Mouse (Mus musculus): ENCODE results near the gene Ap4m1. TPM values are rescaled to one million over a fixed set of nuclear protein-coding genes. Genes with fewer than 3 reads are reported as not detected.

Gene Ap4m1
- polyA plus RNA-seq (2015; fragmentation: Nextera tagmentation; extraction: Ambion mirVana), result 5.6 and 5.9 TPM in 2 replicates

- WGBS (ENCODE audit: insufficient replicate concordance), result under 1% methylated on average over 54 of the region's 54 CpGs
- H3K9ac ChIP-seq (ENCODE audit: low read depth, low read length), result peak within 1 kb of the TSS; percentile 78
- peak; percentile 88 for ATAC-seq (ENCODE audit: low read depth)
- peak within 1 kb of the TSS; percentile 84 for H3K4me2 ChIP-seq (ENCODE audit: low read depth, low read length)
- H3K9me3 ChIP-seq (replicated peaks; ENCODE audit: control insufficient read depth, low read length), result no peaks in the 10 kb centered on the region
- H3K36me3 ChIP-seq (ENCODE audit: control insufficient read depth, insufficient read depth), result peaks cover 43% of the 10 kb centered on the region
- no peaks in the 10 kb centered on the region for H3K27me3 ChIP-seq (ENCODE audit: control insufficient read depth, insufficient read depth, low read depth, low read length)
- H3K4me1 ChIP-seq (ENCODE audit: control insufficient read depth, low read depth, low read length), result peaks cover 23% of the 10 kb centered on the region
- H3K27ac ChIP-seq (ENCODE audit: low read length), result peak within 1 kb of the TSS; percentile 96
- H3K4me3 ChIP-seq (ENCODE audit: low read depth, low read length), result peak within 1 kb of the TSS; percentile 81
These were observed at the start of gene Ap4m1, which contains the start of gene Mcm7 for GRCm38 (mm10) chr5:138171695-138172491. TSS of gene Ap4m1 (plus strand) at chr5:138172002. TSS of gene Mcm7 (minus strand) at chr5:138172422.

- Histone ChIP-seq H3K4me3 (ENCODE audit: low read depth, low read length) (no peak overlapping the region), H3K27ac (ENCODE audit: low read length) (no peak overlapping the region)
These were observed 39.3 kb upstream of the Ap4m1 start for GRCm38 (mm10) chr5:138132425-138133064.

GRCm38 (mm10) chr5:138137257-138137656 is 34.5 kb upstream of the Ap4m1 start:
- Histone ChIP-seq H3K9ac (ENCODE audit: low read depth, low read length) (no peak overlapping the region), H3K4me3 (ENCODE audit: low read depth, low read length) (no peak overlapping the region), H3K36me3 (ENCODE audit: control insufficient read depth, insufficient read depth) (peaks cover 7% of the 10 kb centered on the region; the same call in 1 of the 2 replicates), H3K27ac (ENCODE audit: low read length) (0 out of 2 replicates have a peak overlapping the region, but pooled peaks have one; percentile 12), H3K4me1 (ENCODE audit: control insufficient read depth, low read depth, low read length) (peaks cover 11% of the 10 kb centered on the region), H3K9me3 (replicated peaks; ENCODE audit: control insufficient read depth, low read length) (no peaks in the 10 kb centered on the region), H3K4me2 (ENCODE audit: low read depth, low read length) (no peak overlapping the region), H3K27me3 (ENCODE audit: control insufficient read depth, insufficient read depth, low read depth, low read length) (no peaks in the 10 kb centered on the region)
- peak; percentile 82 for ATAC-seq (ENCODE audit: low read depth)
- WGBS (ENCODE audit: insufficient replicate concordance), result 25% methylated on average over 4 of the region's 4 CpGs

More at GRCm38 (mm10) chr5:138132425-138133064, 39.3 kb upstream of the Ap4m1 start:
- 78% methylated on average over 5 of the region's 5 CpGs for WGBS (ENCODE audit: insufficient replicate concordance)
- Histone ChIP-seq H3K36me3 (ENCODE audit: control insufficient read depth, insufficient read depth) (peaks cover 23% of the 10 kb centered on the region), H3K9ac (ENCODE audit: low read depth, low read length) (no peak overlapping the region), H3K27me3 (ENCODE audit: control insufficient read depth, insufficient read depth, low read depth, low read length) (no peaks in the 10 kb centered on the region), H3K4me2 (ENCODE audit: low read depth, low read length) (no peak overlapping the region), H3K4me1 (ENCODE audit: control insufficient read depth, low read depth, low read length) (peaks cover 9% of the 10 kb centered on the region), H3K9me3 (replicated peaks; ENCODE audit: control insufficient read depth, low read length) (no peaks in the 10 kb centered on the region)
- no peak for ATAC-seq (ENCODE audit: low read depth)

GRCm38 (mm10) chr5:138137935-138138549 is 33.8 kb upstream of the Ap4m1 start:
- Histone ChIP-seq H3K27ac (ENCODE audit: low read length) (no peak overlapping the region), H3K9ac (ENCODE audit: low read depth, low read length) (no peak overlapping the region), H3K4me2 (ENCODE audit: low read depth, low read length) (no peak overlapping the region), H3K27me3 (ENCODE audit: control insufficient read depth, insufficient read depth, low read depth, low read length) (no peaks in the 10 kb centered on the region), H3K4me3 (ENCODE audit: low read depth, low read length) (no peak overlapping the region), H3K4me1 (ENCODE audit: control insufficient read depth, low read depth, low read length) (peaks cover 11% of the 10 kb centered on the region), H3K36me3 (ENCODE audit: control insufficient read depth, insufficient read depth) (peaks cover 5% of the 10 kb centered on the region; the same call in 1 of the 2 replicates), H3K9me3 (replicated peaks; ENCODE audit: control insufficient read depth, low read length) (no peaks in the 10 kb centered on the region)
- ATAC-seq (ENCODE audit: low read depth), result peak; percentile 54; the same call in 1 of the 2 replicates
- WGBS (ENCODE audit: insufficient replicate concordance), result 41% methylated on average over 8 of the region's 8 CpGs

GRCm38 (mm10) chr5:138138585-138138984 is 33.2 kb upstream of the Ap4m1 start:
- WGBS (ENCODE audit: insufficient replicate concordance), result 8% methylated on average over 4 of the region's 4 CpGs
- no peak overlapping the region for H3K4me2 ChIP-seq (ENCODE audit: low read depth, low read length)
- H3K9me3 ChIP-seq (replicated peaks; ENCODE audit: control insufficient read depth, low read length), result no peaks in the 10 kb centered on the region
- peaks cover 11% of the 10 kb centered on the region for H3K4me1 ChIP-seq (ENCODE audit: control insufficient read depth, low read depth, low read length)
- H3K36me3 ChIP-seq (ENCODE audit: control insufficient read depth, insufficient read depth), result peaks cover 5% of the 10 kb centered on the region; the same call in 1 of the 2 replicates
- no peaks in the 10 kb centered on the region for H3K27me3 ChIP-seq (ENCODE audit: control insufficient read depth, insufficient read depth, low read depth, low read length)
- no peak for ATAC-seq (ENCODE audit: low read depth)
- H3K9ac ChIP-seq (ENCODE audit: low read depth, low read length), result no peak overlapping the region
- H3K4me3 ChIP-seq (ENCODE audit: low read depth, low read length), result no peak overlapping the region
- H3K27ac ChIP-seq (ENCODE audit: low read length), result no peak overlapping the region

- H3K9ac ChIP-seq (ENCODE audit: low read depth, low read length), result peak overlapping the region; percentile 85; the same call in 1 of the 2 replicates
- no peak overlapping the region for H3K27ac ChIP-seq (ENCODE audit: low read length)
- H3K4me3 ChIP-seq (ENCODE audit: low read depth, low read length), result peak overlapping the region; percentile 83; the same call in 1 of the 2 replicates
- ATAC-seq (ENCODE audit: low read depth), result no peak
- peaks cover 8% of the 10 kb centered on the region for H3K36me3 ChIP-seq (ENCODE audit: control insufficient read depth, insufficient read depth)
- H3K27me3 ChIP-seq (ENCODE audit: control insufficient read depth, insufficient read depth, low read depth, low read length), result no peaks in the 10 kb centered on the region
- H3K4me2 ChIP-seq (ENCODE audit: low read depth, low read length), result peak overlapping the region; percentile 74
- no peaks in the 10 kb centered on the region for H3K9me3 ChIP-seq (replicated peaks; ENCODE audit: control insufficient read depth, low read length)
- WGBS (ENCODE audit: insufficient replicate concordance), result 53% methylated on average over 3 of the region's 3 CpGs
- H3K4me1 ChIP-seq (ENCODE audit: control insufficient read depth, low read depth, low read length), result peaks cover 10% of the 10 kb centered on the region
These were observed 17.4 kb upstream of the Ap4m1 start for GRCm38 (mm10) chr5:138154390-138154789.

GRCm38 (mm10) chr5:138155443-138155976 is 16.3 kb upstream of the Ap4m1 start, which contains the start of gene Zfp113:
TSS of gene Zfp113 (minus strand) at chr5:138155744.
- no peaks in the 10 kb centered on the region for H3K9me3 ChIP-seq (replicated peaks; ENCODE audit: control insufficient read depth, low read length)
- H3K9ac ChIP-seq (ENCODE audit: low read depth, low read length), result peak within 1 kb of the TSS; percentile 85
- peaks cover 5% of the 10 kb centered on the region for H3K36me3 ChIP-seq (ENCODE audit: control insufficient read depth, insufficient read depth)
- H3K4me1 ChIP-seq (ENCODE audit: control insufficient read depth, low read depth, low read length), result peaks cover 14% of the 10 kb centered on the region
- ATAC-seq (ENCODE audit: low read depth), result peak; percentile 94
- no peaks in the 10 kb centered on the region for H3K27me3 ChIP-seq (ENCODE audit: control insufficient read depth, insufficient read depth, low read depth, low read length)
- H3K4me2 ChIP-seq (ENCODE audit: low read depth, low read length), result peak within 1 kb of the TSS; percentile 74
- H3K4me3 ChIP-seq (ENCODE audit: low read depth, low read length), result peak within 1 kb of the TSS; percentile 83
- WGBS (ENCODE audit: insufficient replicate concordance), result under 1% methylated on average over 31 of the region's 31 CpGs
- peak within 1 kb of the TSS; percentile 84 for H3K27ac ChIP-seq (ENCODE audit: low read length)

- Histone ChIP-seq H3K4me3 (ENCODE audit: low read depth, low read length) (peak overlapping the region; percentile 92), H3K4me1 (ENCODE audit: control insufficient read depth, low read depth, low read length) (peaks cover 26% of the 10 kb centered on the region), H3K27ac (ENCODE audit: low read length) (peak overlapping the region; percentile 41; the same call in 1 of the 2 replicates), H3K36me3 (ENCODE audit: control insufficient read depth, insufficient read depth) (peaks cover 26% of the 10 kb centered on the region), H3K9ac (ENCODE audit: low read depth, low read length) (peak overlapping the region; percentile 86), H3K4me2 (ENCODE audit: low read depth, low read length) (peak overlapping the region; percentile 88), H3K27me3 (ENCODE audit: control insufficient read depth, insufficient read depth, low read depth, low read length) (no peaks in the 10 kb centered on the region), H3K9me3 (replicated peaks; ENCODE audit: control insufficient read depth, low read length) (no peaks in the 10 kb centered on the region)
- ATAC-seq (ENCODE audit: low read depth), result no peak
- 50% methylated on average over 7 of the region's 7 CpGs for WGBS (ENCODE audit: insufficient replicate concordance)
These were observed 11.5 kb upstream of the Ap4m1 start for GRCm38 (mm10) chr5:138160224-138160762.

All from liver, embryonic 16.5 days (tissue).